Mouse (Mus musculus): ENCODE results near the gene Olfr10.

DNA sequence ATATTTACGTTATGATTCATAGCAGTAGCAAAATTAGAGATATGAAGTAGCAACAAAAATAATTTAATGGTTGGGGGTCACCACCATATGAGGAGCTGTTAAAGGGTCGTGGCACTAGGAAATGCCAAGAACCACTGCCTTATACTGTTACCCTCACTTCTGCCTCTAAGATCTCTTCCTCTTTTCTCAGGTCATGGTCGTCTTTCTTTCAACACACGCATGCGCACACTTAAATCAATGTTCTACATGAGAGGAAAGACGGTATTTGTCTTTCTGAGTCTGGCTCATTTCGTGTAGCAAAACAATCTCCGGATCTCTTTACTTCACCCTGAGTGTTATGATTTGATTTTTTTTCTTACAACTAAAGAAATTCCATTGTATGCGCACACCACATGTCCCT, 34.8 kb upstream of the Olfr10 start:
- TF ChIP-seq POLR2A (IDR thresholded peaks at IDR 0.05; ENCODE audit: low read depth, low read length) (no peak), CTCF (conservative IDR thresholded peaks at IDR 0.05 in 1 of 2, IDR thresholded peaks at IDR 0.05 in 1 of 2; ENCODE audit: low read depth in 2 of 2, low read length in 2 of 2) (no peak), E2F4 (IDR thresholded peaks at IDR 0.05; ENCODE audit: insufficient replicate concordance, low read depth, low read length) (no peak), RAD21 (IDR thresholded peaks at IDR 0.05; ENCODE audit: low read depth, low read length) (no peak), PAX5 (IDR thresholded peaks at IDR 0.05; ENCODE audit: low read length) (no peak), CHD1 (IDR thresholded peaks at IDR 0.05; ENCODE audit: low read depth, low read length) (no peak), KAT2A (IDR thresholded peaks at IDR 0.05; ENCODE audit: insufficient replicate concordance, low read length) (no peak), USF1 (IDR thresholded peaks at IDR 0.05; ENCODE audit: low read depth, low read length) (no peak), POLR2AphosphoS2 (IDR thresholded peaks at IDR 0.05; ENCODE audit: low read depth, low read length) (no peak), USF2 (conservative IDR thresholded peaks at IDR 0.05; ENCODE audit: low read depth, low read length) (no peak), MAX (IDR thresholded peaks at IDR 0.05; ENCODE audit: low read length) (no peak), TBP (conservative IDR thresholded peaks at IDR 0.05; ENCODE audit: low read depth, low read length) (no peak), MYC (IDR thresholded peaks at IDR 0.05; ENCODE audit: low read depth, low read length) (no peak), EP300 (IDR thresholded peaks at IDR 0.05; ENCODE audit: low read length) (no peak)
